23 mouse cellular contexts compared by ENCODE assay signal in the genomic region with DNA sequence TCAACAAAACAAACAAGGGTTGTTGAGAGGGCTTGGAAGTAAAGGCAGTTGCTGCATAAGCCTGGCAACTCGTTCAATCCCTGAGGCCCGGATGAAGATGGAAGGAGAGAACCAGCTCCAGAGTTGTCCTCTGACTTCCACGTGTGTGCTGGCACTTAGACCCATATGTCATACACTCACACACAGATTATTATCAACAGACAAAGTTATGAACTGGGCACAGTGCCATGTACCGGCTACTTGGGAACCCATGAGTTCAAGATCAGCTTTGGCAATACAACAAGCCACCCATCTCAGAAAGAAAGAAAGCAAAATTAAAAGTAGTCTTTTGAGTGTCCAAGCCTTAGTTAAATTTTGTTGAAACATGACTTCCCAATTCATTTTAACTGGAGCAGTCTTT. TPM values are rescaled to one million over a fixed set of nuclear protein-coding genes. Genes with fewer than 3 reads are reported as not detected.
DNase-seq lines count a peak whose midpoint lies in the region; ATAC-seq and TF ChIP-seq lines count a peak whose summit lies in the region.
"Had no signal": no experiment of that assay in that cellular context is flagged by ENCODE, and none has a peak within 500 bp of the region (broad histone marks: within the 10 kb centered on the region; RNA-seq: fewer than 3 reads in every experiment).

No protein-coding gene starts in this region.

- no peaks in the 10 kb centered on the region for H3K27me3 ChIP-seq in spleen, adult 2 months (ENCODE audit: control insufficient read depth, insufficient read depth, low read length)
- H3K27me3 ChIP-seq: CH12.LX; embryonic facial prominence, embryonic 12.5 days; forebrain, embryonic 13.5 days; forebrain, embryonic 15.5 days; Patski had no signal

- DNase-seq in heart, adult 11 months = peak; percentile 71
- no peak for DNase-seq in heart, adult 8-10 months (ENCODE audit: low spot score)
- DNase-seq in spleen, adult 2 months (ENCODE audit: low read depth in 1 of 2, low spot score in 2 of 2) = no peak
- no peak for DNase-seq in spleen, adult 18-20 months
- no peak for DNase-seq in layer of hippocampus, postnatal 10 days (ENCODE audit: low spot score in 2 of 2)
- DNase-seq: adrenal gland, adult 8-10 months; adrenal gland, postnatal 14 days; adrenal gland, postnatal 36 days; B cell, adult 2 months; cerebellum, adult 11-12 months; cerebellum, adult 2 months; cerebellum, adult 9-10 months; cerebellum, postnatal 10 days; cerebellum, postnatal 25 days; forebrain, postnatal 0 days had no signal

- 81% methylated on average over 4 of the region's 4 CpGs for WGBS in spleen, adult 2 months

- H3K27ac ChIP-seq in spleen, adult 2 months (ENCODE audit: insufficient read depth, low read length) = peak overlapping the region; percentile 0; the same call in 1 of the 2 replicates
- H3K27ac ChIP-seq: embryonic facial prominence, embryonic 10.5 days; embryonic facial prominence, embryonic 12.5 days; forebrain, embryonic 13.5 days; forebrain, embryonic 15.5 days had no signal

- no peak for TF ChIP-seq POLR2A in spleen, adult 2 months (IDR thresholded peaks at IDR 0.05; ENCODE audit: low read depth, low read length)

- H3K4me1 ChIP-seq in spleen, adult 2 months (ENCODE audit: control insufficient read depth, insufficient read depth, insufficient read length) = peaks cover 8% of the 10 kb centered on the region
- H3K4me1 ChIP-seq: embryonic facial prominence, embryonic 10.5 days; embryonic facial prominence, embryonic 12.5 days; forebrain, embryonic 13.5 days; forebrain, embryonic 15.5 days had no signal

- TF ChIP-seq CTCF in spleen, adult 2 months (IDR thresholded peaks at IDR 0.05; ENCODE audit: extremely low read depth, insufficient read depth, insufficient read length, insufficient replicate concordance) = no peak

- peaks cover 39% of the 10 kb centered on the region for H3K36me3 ChIP-seq in spleen, adult 2 months (ENCODE audit: control insufficient read depth, insufficient read depth, low read length)

- no peak overlapping the region for H3K4me3 ChIP-seq in spleen, adult 2 months (ENCODE audit: extremely low read depth, insufficient read depth, insufficient read length)
- H3K4me3 ChIP-seq: embryonic facial prominence, embryonic 10.5 days; embryonic facial prominence, embryonic 12.5 days; forebrain, embryonic 13.5 days; forebrain, embryonic 15.5 days had no signal

- ATAC-seq in megakaryocyte-erythroid progenitor cell, adult 5-6 weeks (replicated peaks; ENCODE audit: low FRiP score, low TSS enrichment, poor library complexity, severe bottlenecking) = 0 out of 2 replicates have a peak, but pooled peaks have one; percentile 52
- ATAC-seq: CD4-positive, CD25-positive, alpha-beta regulatory T cell, adult 4 months; forebrain, embryonic 13.5 days; forebrain, embryonic 15.5 days; forebrain, postnatal 0 days; Patski had no signal

RNA-seq across cellular contexts. Expression of gene Arf4, which starts 12.6 kb away (rescaled TPM):
- 10 to 100 TPM; 60.5 to 84.8 (median 69.0) TPM for total RNA-seq in heart, adult 8-10 months (2022)
- 69.6 and 85.6 TPM in 2 replicates for polyA plus RNA-seq in spleen, adult 2 months (2012; rRNA removed)
- 122 TPM in 2 replicates for total RNA-seq in megakaryocyte-erythroid progenitor cell, adult 5-6 weeks (2014; fragmentation: Nextera tagmentation)
- 69.3 and 73.4 TPM in 2 replicates for total RNA-seq in megakaryocyte-erythroid progenitor cell, adult 5-6 weeks (2017)
- total RNA-seq in layer of hippocampus, postnatal 10 days (2021) = 100 to 1,000 TPM; 160 to 169 TPM

RNA-seq across cellular contexts. Expression of gene Pde12, which starts 44.4 kb away (rescaled TPM):
- 1 to 10 TPM; 5.0 to 6.5 (median 5.3) TPM for total RNA-seq in heart, adult 8-10 months (2022)
- 4.0 and 6.2 TPM in 2 replicates for polyA plus RNA-seq in spleen, adult 2 months (2012; rRNA removed)
- total RNA-seq in megakaryocyte-erythroid progenitor cell, adult 5-6 weeks (2014; fragmentation: Nextera tagmentation) = 12.0 and 12.4 TPM in 2 replicates
- total RNA-seq in megakaryocyte-erythroid progenitor cell, adult 5-6 weeks (2017) = 18.6 and 20.5 TPM in 2 replicates
- total RNA-seq in layer of hippocampus, postnatal 10 days (2021) = 1 to 10 TPM; 8.9 to 9.4 TPM

RNA-seq across cellular contexts. Expression of gene Dennd6a, which starts 51.6 kb away (rescaled TPM):
- total RNA-seq in heart, adult 8-10 months (2022) = 10 to 100 TPM; 12.4 to 13.4 (median 12.9) TPM
- 8.8 and 10.0 TPM in 2 replicates for polyA plus RNA-seq in spleen, adult 2 months (2012; rRNA removed)
- total RNA-seq in megakaryocyte-erythroid progenitor cell, adult 5-6 weeks (2014; fragmentation: Nextera tagmentation) = 33.8 and 34.2 TPM in 2 replicates
- total RNA-seq in megakaryocyte-erythroid progenitor cell, adult 5-6 weeks (2017) = 34.6 and 45.4 TPM in 2 replicates
- 10 to 100 TPM; 26.2 to 28.6 TPM for total RNA-seq in layer of hippocampus, postnatal 10 days (2021)
